Mouse (Mus musculus) stomach, embryonic 15.5 days (tissue): ENCODE results near the gene Depdc5. TPM values are rescaled to one million over a fixed set of nuclear protein-coding genes. Genes with fewer than 3 reads are reported as not detected.

ENCODE experiments used
- ATAC-seq: fragments of 200-750 bp; cut with Nextera tagmentation; 2 replicates; pipeline ENCODE4 v1.8.0; 2017; ENCODE audit warnings: low read depth, moderate number of reproducible peaks, moderate TSS enrichment; ENCODE audit not compliant: insufficient read depth, low FRiP score
- H3K27ac ChIP-seq: fragments of 300-500 bp; sonication (generic); 2 replicates; pipeline ENCODE4 v1.5.1; 2015; ENCODE audit warnings: mild to moderate bottlenecking, inconsistent platforms
- H3K27me3 ChIP-seq: fragments of 300-500 bp; sonication (generic); replicated peaks from 2 replicates; pipeline ENCODE4 v1.6.1; 2015; ENCODE audit warnings: inconsistent platforms
- H3K36me3 ChIP-seq: fragments of 300-500 bp; sonication (generic); 2 replicates; pipeline ENCODE4 v1.6.1; 2015; ENCODE audit warnings: inconsistent platforms
- H3K4me1 ChIP-seq: fragments of 300-500 bp; sonication (generic); 2 replicates; pipeline ENCODE4 v1.6.1; 2015; ENCODE audit warnings: inconsistent platforms
- H3K4me2 ChIP-seq: fragments of 300-500 bp; sonication (generic); 2 replicates; pipeline ENCODE4 v1.6.1; 2015; ENCODE audit warnings: mild to moderate bottlenecking, inconsistent platforms
- H3K4me3 ChIP-seq: fragments of 300-500 bp; sonication (generic); replicated peaks from 2 replicates; pipeline ENCODE4 v1.5.1; 2015; ENCODE audit warnings: inconsistent platforms
- H3K9ac ChIP-seq: fragments of 300-500 bp; sonication (generic); 2 replicates; pipeline ENCODE4 v1.6.1; 2015; ENCODE audit warnings: inconsistent platforms
- H3K9me3 ChIP-seq: fragments of 300-500 bp; sonication (generic); 2 replicates; pipeline ENCODE4 v1.6.1; 2016; ENCODE audit warnings: inconsistent platforms
- WGBS: fragments of 180-500 bp; shearing (Covaris S2); methylation state at CpG from one replicate; pipeline ENCODE4 v1.1.7; 2015; 5-methylcytosine and 5-hydroxymethylcytosine counted together
- polyA plus RNA-seq: library from polyadenylated mRNA; unstranded; fragments of >200 nt; fragmentation: Nextera tagmentation; extraction: Ambion mirVana; gene quantifications from 2 replicates; pipeline ENCODE4 v1.2.1, GENCODE M21; 2015

The Depdc5 gene
- polyA plus RNA-seq, 1 experiment from 2014 or later = 15.9 TPM

DNA sequence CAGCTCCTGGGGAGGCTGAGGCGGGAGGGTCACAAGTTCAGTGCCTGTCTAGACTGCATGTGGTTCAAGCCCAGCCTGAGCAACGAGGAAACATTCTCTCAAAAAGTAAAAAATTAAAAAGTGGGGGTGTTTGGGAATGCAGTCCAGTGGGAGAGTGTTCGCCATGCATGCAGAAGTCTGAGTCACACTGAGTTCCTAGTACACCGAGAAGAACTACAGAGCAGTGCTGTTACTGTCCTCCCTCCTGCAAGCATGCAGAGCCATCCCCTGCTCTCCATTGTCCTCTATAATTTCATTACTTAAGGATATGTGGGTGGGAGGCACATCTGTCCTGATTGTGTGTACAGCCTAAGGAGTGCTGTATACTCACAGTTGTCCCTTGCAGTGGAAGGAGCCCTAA is 59.4 kb downstream of the Depdc5 start:
- ATAC-seq = no peak
- H3K36me3 ChIP-seq = peaks cover 25% of the 10 kb centered on the region
- H3K9ac ChIP-seq = no peak overlapping the region
- H3K27ac ChIP-seq = no peak overlapping the region
- no peaks in the 10 kb centered on the region for H3K4me1 ChIP-seq
- WGBS = 81% methylated on average over 4 of the region's 4 CpGs
- H3K27me3 ChIP-seq = no peaks in the 10 kb centered on the region
- no peak overlapping the region for H3K4me2 ChIP-seq
- no peak overlapping the region for H3K4me3 ChIP-seq
- H3K9me3 ChIP-seq = no peaks in the 10 kb centered on the region

DNA sequence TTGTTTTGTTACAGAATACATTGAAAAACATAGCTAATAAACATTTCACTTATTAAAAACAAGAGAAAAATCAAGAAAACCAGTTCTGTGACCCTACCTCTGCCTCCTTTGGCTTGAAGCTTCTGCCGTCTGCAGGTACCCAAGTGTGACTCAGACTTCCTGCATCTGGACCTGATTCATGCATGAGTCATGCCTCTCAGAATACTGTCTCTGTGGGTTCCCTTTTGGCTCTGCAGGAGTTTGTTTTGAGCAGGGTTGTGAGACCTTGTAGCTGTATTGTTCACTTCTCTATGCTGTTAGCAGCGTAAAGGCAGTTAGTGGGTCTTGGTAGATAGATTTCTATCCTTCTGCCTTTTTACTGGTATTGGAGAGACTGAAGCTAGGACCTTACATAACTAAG is 67.3 kb downstream of the Depdc5 start:
- peaks cover 41% of the 10 kb centered on the region for H3K36me3 ChIP-seq
- H3K4me3 ChIP-seq = no peak overlapping the region
- H3K27me3 ChIP-seq = no peaks in the 10 kb centered on the region
- ATAC-seq = no peak
- no peak overlapping the region for H3K4me2 ChIP-seq
- H3K9ac ChIP-seq = no peak overlapping the region
- H3K27ac ChIP-seq = no peak overlapping the region
- H3K9me3 ChIP-seq = no peaks in the 10 kb centered on the region
- H3K4me1 ChIP-seq = no peaks in the 10 kb centered on the region
- WGBS = 72% methylated on average over 2 of the region's 2 CpGs

DNA sequence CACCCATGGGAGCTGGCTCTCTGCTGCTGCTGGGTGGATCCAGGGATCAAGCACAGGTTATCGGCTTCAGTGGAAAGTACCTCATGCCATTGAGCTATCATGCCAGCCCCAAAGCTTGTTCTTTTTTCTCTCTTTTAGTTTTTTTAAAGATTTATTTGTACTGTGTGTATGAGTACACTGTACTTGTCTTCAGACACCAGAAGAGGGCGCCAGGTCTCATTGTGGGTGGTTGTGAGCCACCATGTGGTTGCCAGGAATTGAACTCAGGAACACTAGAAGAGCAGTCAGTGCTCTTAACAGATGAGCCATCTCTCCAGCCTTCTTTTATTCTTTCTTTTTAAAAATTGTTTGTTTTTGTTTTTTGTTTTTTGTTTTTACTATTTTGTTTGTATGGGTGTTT is 71.2 kb downstream of the Depdc5 start:
- 66% methylated on average over 2 of the region's 2 CpGs for WGBS
- ATAC-seq = no peak

DNA sequence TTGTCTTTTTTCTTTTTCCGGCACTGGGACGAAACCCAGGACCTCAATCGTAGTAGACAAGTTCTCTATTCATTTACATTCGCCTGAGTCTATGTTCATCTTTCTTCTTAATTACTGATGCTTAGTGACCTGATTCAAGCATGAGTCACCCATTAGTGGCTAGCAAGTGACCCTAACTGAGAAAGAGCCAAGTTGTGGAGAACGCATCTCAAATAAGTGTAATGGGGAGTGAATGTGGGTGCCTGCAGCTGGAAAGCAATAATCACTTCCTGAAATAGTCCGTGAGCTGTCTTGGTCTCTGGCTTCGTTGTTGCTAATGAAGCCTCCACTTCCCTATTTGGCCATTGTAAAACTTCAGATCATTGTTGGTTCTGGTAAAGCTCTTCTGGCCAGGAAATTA is 77.1 kb downstream of the Depdc5 start:
- H3K27ac ChIP-seq = no peak overlapping the region
- H3K4me1 ChIP-seq = no peaks in the 10 kb centered on the region
- ATAC-seq = no peak
- no peaks in the 10 kb centered on the region for H3K9me3 ChIP-seq
- 87% methylated on average over 7 of the region's 7 CpGs for WGBS
- H3K36me3 ChIP-seq = peaks cover 36% of the 10 kb centered on the region
- H3K9ac ChIP-seq = no peak overlapping the region
- no peak overlapping the region for H3K4me2 ChIP-seq
- no peaks in the 10 kb centered on the region for H3K27me3 ChIP-seq
- no peak overlapping the region for H3K4me3 ChIP-seq

More for the DNA sequence above, 71.2 kb downstream of the Depdc5 start:
- Histone ChIP-seq H3K36me3 (peaks cover 26% of the 10 kb centered on the region), H3K9me3 (no peaks in the 10 kb centered on the region), H3K27ac (no peak overlapping the region), H3K4me2 (no peak overlapping the region), H3K27me3 (no peaks in the 10 kb centered on the region), H3K4me1 (no peaks in the 10 kb centered on the region), H3K4me3 (no peak overlapping the region), H3K9ac (no peak overlapping the region)

DNA sequence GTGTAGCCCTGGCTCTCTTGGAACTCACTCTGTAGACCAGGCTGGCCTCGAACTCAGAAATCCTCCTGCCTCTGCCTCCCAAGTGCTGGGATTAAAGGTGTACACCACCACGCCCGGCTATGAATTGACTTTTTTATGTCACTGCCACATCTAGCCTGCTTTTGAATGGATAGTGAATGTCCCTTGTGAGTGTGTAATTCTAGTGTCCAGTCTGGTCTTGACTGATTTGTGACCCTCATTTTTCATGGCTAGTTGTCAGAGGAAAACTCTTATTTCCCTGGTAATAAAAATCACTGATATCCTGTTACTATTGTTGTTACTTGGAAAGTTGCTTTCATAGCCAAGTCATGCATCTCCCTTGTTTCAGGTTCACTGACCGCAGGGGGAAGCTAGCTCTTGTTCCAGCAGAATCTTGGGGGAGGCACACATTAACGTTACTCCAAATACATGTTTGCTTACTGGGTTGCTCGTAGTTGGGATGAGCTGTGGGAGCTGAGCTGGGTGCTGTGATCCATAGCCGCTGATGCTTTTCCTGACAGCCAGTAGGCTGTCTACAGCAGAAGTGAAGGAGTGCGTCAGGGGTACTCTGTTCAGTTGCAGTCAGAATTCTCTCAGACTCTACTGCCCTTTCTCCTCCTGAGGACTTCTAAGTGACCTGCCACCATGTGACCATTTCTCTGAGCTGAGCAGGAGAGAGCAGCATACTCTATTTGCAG is 77.9 kb downstream of the Depdc5 start:
- Histone ChIP-seq H3K9me3 (no peaks in the 10 kb centered on the region), H3K27ac (no peak overlapping the region), H3K9ac (no peak overlapping the region), H3K4me2 (no peak overlapping the region), H3K4me1 (no peaks in the 10 kb centered on the region), H3K36me3 (peaks cover 37% of the 10 kb centered on the region), H3K4me3 (no peak overlapping the region), H3K27me3 (no peaks in the 10 kb centered on the region)
- ATAC-seq = no peak
- WGBS = 91% methylated on average over 8 of the region's 8 CpGs

DNA sequence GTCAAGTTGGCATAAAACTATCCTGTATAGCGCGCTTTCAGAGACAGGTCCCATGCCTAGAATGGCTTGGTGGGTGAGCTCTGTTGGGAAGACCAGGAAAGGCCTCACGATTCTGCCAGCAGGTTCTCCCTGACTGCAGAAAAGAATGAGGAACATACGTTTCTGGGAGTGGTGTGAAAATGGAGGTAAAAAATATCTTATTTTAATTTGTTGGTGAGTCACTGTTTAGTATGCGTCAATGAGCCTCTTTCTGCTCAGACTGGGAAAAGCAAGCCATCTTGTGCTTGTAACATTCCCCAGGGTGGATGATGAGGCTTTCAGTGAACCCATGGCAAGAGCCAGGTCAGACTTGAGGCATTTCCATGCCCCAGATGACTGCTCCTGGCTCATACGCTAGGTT is 86.6 kb downstream of the Depdc5 start:
- H3K27me3 ChIP-seq = no peaks in the 10 kb centered on the region
- H3K9ac ChIP-seq = no peak overlapping the region
- H3K9me3 ChIP-seq = no peaks in the 10 kb centered on the region
- H3K27ac ChIP-seq = no peak overlapping the region
- H3K4me1 ChIP-seq = no peaks in the 10 kb centered on the region
- 91% methylated on average over 6 of the region's 6 CpGs for WGBS
- no peak overlapping the region for H3K4me2 ChIP-seq
- no peak for ATAC-seq
- peaks cover 25% of the 10 kb centered on the region for H3K36me3 ChIP-seq
- H3K4me3 ChIP-seq = no peak overlapping the region

DNA sequence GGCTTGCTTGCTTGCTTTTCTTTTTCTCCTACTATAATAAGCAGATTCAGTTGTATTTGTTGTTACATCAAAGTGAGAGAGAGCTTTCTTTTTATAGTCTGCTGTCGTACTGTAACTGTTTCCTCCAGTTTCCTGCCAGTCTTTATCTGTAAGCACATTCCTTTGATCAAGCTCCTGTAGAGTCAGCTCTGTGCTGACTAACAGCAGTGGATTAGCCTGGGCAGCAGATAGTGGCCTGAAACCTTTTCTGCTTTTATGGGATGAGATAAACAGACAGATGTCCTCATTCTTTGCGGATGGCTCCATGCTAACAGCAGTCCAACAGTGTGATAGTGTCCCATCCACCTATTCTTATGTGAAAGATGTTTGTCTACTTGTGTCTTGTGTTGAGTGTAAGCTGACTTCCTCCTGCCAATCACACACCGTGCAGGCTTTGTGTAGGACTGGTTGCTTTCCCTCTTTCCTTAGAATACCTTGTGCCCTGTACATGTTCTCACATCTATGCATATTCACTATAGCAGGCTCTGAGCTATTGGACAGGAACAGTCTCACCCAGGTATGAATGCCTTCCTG is 87.3 kb downstream of the Depdc5 start:
- WGBS = 74% methylated on average over 3 of the region's 3 CpGs
- Histone ChIP-seq H3K27ac (no peak overlapping the region), H3K9me3 (no peaks in the 10 kb centered on the region), H3K4me2 (no peak overlapping the region), H3K36me3 (peaks cover 25% of the 10 kb centered on the region), H3K4me3 (no peak overlapping the region), H3K4me1 (no peaks in the 10 kb centered on the region), H3K27me3 (no peaks in the 10 kb centered on the region), H3K9ac (no peak overlapping the region)
- peak; percentile 66; the same call in 1 of the 2 replicates for ATAC-seq

DNA sequence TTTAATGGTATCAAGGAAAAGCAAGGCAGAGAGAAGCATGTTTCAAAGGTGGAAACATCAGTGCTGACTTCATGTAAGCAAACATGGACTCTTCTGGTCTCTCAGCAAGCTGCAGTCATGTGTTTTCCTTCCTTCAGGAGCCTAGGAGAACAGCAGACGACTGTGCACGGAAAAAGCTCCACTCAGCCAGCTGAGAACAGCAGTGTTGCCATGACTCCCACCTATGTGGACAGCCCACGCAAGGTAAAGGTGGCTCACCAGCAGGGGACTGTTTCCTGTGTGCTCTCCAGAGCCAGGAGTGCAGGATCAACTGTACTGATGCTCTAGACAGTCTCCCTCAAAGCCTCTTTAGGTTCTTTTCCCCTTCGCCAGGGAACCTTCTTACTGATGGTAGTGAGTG is 92.2 kb downstream of the Depdc5 start:
- Histone ChIP-seq H3K27ac (no peak overlapping the region), H3K4me2 (no peak overlapping the region), H3K4me3 (no peak overlapping the region), H3K9ac (no peak overlapping the region), H3K36me3 (peaks cover 7% of the 10 kb centered on the region), H3K9me3 (no peaks in the 10 kb centered on the region), H3K27me3 (no peaks in the 10 kb centered on the region), H3K4me1 (no peaks in the 10 kb centered on the region)
- 85% methylated on average over 4 of the region's 4 CpGs for WGBS
- ATAC-seq = no peak

DNA sequence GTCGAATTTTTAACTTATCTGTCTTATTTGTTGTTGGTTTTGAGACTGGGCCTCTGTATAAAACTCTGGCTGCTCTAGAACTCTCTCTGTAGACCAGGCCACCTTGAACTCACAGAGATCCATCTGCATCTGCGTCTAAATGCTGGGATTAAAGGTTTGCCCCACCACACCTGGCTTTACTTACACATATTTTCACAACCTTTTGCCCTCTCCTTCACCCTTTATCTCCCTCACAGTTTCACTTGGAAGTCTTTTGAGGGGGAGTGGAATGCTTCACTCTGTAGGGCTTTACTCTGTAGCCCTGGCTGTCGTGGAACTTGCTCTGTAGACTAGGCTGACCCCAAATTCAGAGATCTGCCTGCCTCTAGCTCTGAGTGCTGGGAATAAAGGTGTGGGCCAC is 98.1 kb downstream of the Depdc5 start:
- ATAC-seq = no peak
- no peak overlapping the region for H3K27ac ChIP-seq
- no peaks in the 10 kb centered on the region for H3K9me3 ChIP-seq
- no peak overlapping the region for H3K4me3 ChIP-seq
- no peak overlapping the region for H3K9ac ChIP-seq
- peaks cover 13% of the 10 kb centered on the region; the same call in 1 of the 2 replicates for H3K36me3 ChIP-seq
- H3K4me2 ChIP-seq = no peak overlapping the region
- 66% methylated on average over 3 of the region's 3 CpGs for whole genome bisulfite sequencing
- H3K27me3 ChIP-seq = no peaks in the 10 kb centered on the region
- no peaks in the 10 kb centered on the region for H3K4me1 ChIP-seq

DNA sequence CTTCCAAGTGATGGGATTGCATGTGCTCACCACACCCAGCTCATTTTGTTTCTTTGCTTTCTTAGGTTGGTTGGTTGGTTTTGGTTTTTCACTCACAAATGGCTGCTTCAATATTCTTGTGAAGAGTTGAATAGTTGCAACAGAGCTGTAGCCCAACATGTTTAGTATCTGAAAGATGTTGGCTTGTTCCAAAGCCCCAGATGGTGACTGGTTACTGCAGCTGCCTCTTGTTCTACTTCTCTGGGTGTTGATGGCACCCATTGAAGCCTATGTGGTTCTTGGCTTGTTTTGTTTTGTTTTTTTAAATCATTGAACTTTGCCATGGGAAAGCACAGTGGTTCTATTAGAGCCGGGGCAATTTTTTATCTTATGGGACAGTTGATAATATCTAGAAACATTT is 99.1 kb downstream of the Depdc5 start:
- H3K9ac ChIP-seq = no peak overlapping the region
- no peaks in the 10 kb centered on the region for H3K27me3 ChIP-seq
- H3K4me2 ChIP-seq = no peak overlapping the region
- no peak for ATAC-seq
- H3K4me3 ChIP-seq = no peak overlapping the region
- H3K4me1 ChIP-seq = no peaks in the 10 kb centered on the region
- H3K9me3 ChIP-seq = no peaks in the 10 kb centered on the region
- WGBS = 91% methylated on average over 1 of the region's 1 CpGs
- H3K36me3 ChIP-seq = peaks cover 16% of the 10 kb centered on the region
- H3K27ac ChIP-seq = no peak overlapping the region

DNA sequence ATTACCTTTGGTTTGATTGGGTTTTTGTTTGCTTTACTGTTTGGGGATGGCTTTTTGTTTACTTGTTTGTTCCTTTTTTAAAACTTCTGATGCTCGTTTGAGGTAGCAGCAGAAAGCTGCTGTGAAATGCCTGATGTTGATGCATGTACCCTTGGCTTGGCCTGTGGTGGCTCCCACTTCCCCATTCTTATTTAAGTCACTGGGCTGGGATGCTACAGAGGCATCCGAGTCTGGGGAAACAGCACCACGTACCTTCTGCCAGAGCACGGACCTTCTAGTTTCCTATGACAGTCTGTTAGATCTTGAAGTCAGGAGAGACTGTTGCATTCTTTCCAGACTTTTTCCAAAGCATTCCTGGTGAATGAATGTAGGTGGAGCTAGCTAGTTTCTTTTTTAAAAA is 113.0 kb downstream of the Depdc5 start:
- no peak overlapping the region for H3K4me3 ChIP-seq
- WGBS = 74% methylated on average over 4 of the region's 4 CpGs
- 0 out of 2 replicates have a peak, but pooled peaks cover 8% of the 10 kb centered on the region for H3K36me3 ChIP-seq
- no peak overlapping the region for H3K4me2 ChIP-seq
- no peaks in the 10 kb centered on the region for H3K27me3 ChIP-seq
- no peaks in the 10 kb centered on the region for H3K9me3 ChIP-seq
- no peaks in the 10 kb centered on the region for H3K4me1 ChIP-seq
- no peak for ATAC-seq
- no peak overlapping the region for H3K9ac ChIP-seq
- H3K27ac ChIP-seq = no peak overlapping the region

DNA sequence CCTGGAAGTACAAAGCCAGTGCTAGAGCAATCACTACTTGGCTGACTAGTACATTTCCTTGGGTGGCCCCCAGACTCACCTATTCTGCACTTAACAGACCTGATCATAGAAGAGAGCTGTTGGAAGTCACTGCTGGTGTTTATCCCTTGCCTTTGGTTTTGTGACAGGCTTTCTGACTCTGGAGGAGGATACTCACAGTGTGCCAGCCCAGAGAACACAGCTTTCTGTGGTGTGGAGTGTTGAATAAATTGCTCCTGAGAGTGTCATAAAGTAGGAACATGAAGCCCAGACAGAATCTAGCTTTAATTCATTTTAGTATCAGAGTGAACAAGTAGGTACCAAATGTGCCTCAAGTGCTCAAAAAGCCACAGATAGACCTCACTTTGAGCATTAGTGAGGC is 113.7 kb downstream of the Depdc5 start:
- no peak overlapping the region for H3K9ac ChIP-seq
- no peak for ATAC-seq
- no peak overlapping the region for H3K27ac ChIP-seq
- no peaks in the 10 kb centered on the region for H3K4me1 ChIP-seq
- no peaks in the 10 kb centered on the region for H3K9me3 ChIP-seq
- H3K4me2 ChIP-seq = no peak overlapping the region
- no peaks in the 10 kb centered on the region for H3K27me3 ChIP-seq
- no peak overlapping the region for H3K4me3 ChIP-seq
- 0 out of 2 replicates have a peak, but pooled peaks cover 8% of the 10 kb centered on the region for H3K36me3 ChIP-seq
